Mouse (Mus musculus): ENCODE data around the gene Dnajc1. TPM values are rescaled to one million over a fixed set of nuclear protein-coding genes. Genes with fewer than 3 reads are reported as not detected.

The Dnajc1 gene
- total and polyA plus RNA-seq, 2 experiments, result 9.3 to 17.2 TPM

- 94% methylated on average over 7 of the region's 7 CpGs for WGBS
- TF ChIP-seq POLR2A (IDR thresholded peaks at IDR 0.05; ENCODE audit: extremely low read depth, insufficient read depth, low read length), result no peak
- no peak for TF ChIP-seq CTCF (IDR thresholded peaks at IDR 0.05; ENCODE audit: low read depth, low read length)
- H3K27me3 ChIP-seq (ENCODE audit: control insufficient read depth, insufficient read depth, low read length), result no peaks in the 10 kb centered on the region
- no peak overlapping the region for H3K4me3 ChIP-seq (ENCODE audit: insufficient read depth, low read depth, low read length)
- no peak overlapping the region for H3K27ac ChIP-seq (replicated peaks; ENCODE audit: insufficient read depth, low read depth, low read length)
- DNase-seq (ENCODE audit: extremely low read depth, low read depth, low spot score), result no peak
- H3K79me2 ChIP-seq (ENCODE audit: control insufficient read depth, insufficient read depth, low read length), result peaks cover 7% of the 10 kb centered on the region; the same call in 1 of the 2 replicates
- H3K36me3 ChIP-seq (ENCODE audit: control insufficient read depth, insufficient read depth, low read length), result no peaks in the 10 kb centered on the region; the same call in 1 of the 2 replicates
- no peaks in the 10 kb centered on the region for H3K4me1 ChIP-seq (ENCODE audit: control insufficient read depth, insufficient read depth, low read length)
- H3K9ac ChIP-seq (ENCODE audit: low read depth, low read length), result no peak overlapping the region
Measured at GRCm38 (mm10) chr2:18317503-18318281, 74.9 kb downstream of the Dnajc1 start.

GRCm38 (mm10) chr2:18316909-18317308 is 75.7 kb downstream of the Dnajc1 start:
- Histone ChIP-seq H3K27me3 (ENCODE audit: control insufficient read depth, insufficient read depth, low read length) (no peaks in the 10 kb centered on the region), H3K79me2 (ENCODE audit: control insufficient read depth, insufficient read depth, low read length) (peaks cover 5% of the 10 kb centered on the region; the same call in 1 of the 2 replicates), H3K4me1 (ENCODE audit: control insufficient read depth, insufficient read depth, low read length) (no peaks in the 10 kb centered on the region), H3K27ac (replicated peaks; ENCODE audit: insufficient read depth, low read depth, low read length) (no peak overlapping the region), H3K9ac (ENCODE audit: low read depth, low read length) (no peak overlapping the region), H3K36me3 (ENCODE audit: control insufficient read depth, insufficient read depth, low read length) (no peaks in the 10 kb centered on the region; the same call in 1 of the 2 replicates), H3K4me3 (ENCODE audit: insufficient read depth, low read depth, low read length) (no peak overlapping the region)
- 88% methylated on average over 2 of the region's 2 CpGs for WGBS
- DNase-seq (ENCODE audit: extremely low read depth, low read depth, low spot score), result no peak
- TF ChIP-seq CTCF (IDR thresholded peaks at IDR 0.05; ENCODE audit: low read depth, low read length) (no peak), POLR2A (IDR thresholded peaks at IDR 0.05; ENCODE audit: extremely low read depth, insufficient read depth, low read length) (no peak)

- Histone ChIP-seq H3K9ac (ENCODE audit: low read depth, low read length) (no peak overlapping the region), H3K36me3 (ENCODE audit: control insufficient read depth, insufficient read depth, low read length) (peaks cover 3% of the 10 kb centered on the region), H3K27me3 (ENCODE audit: control insufficient read depth, insufficient read depth, low read length) (no peaks in the 10 kb centered on the region), H3K4me3 (ENCODE audit: insufficient read depth, low read depth, low read length) (no peak overlapping the region), H3K4me1 (ENCODE audit: control insufficient read depth, insufficient read depth, low read length) (no peaks in the 10 kb centered on the region), H3K27ac (replicated peaks; ENCODE audit: insufficient read depth, low read depth, low read length) (no peak overlapping the region), H3K79me2 (ENCODE audit: control insufficient read depth, insufficient read depth, low read length) (no peaks in the 10 kb centered on the region)
- WGBS, result 99% methylated on average over 4 of the region's 4 CpGs
- no peak for DNase-seq (ENCODE audit: extremely low read depth, low read depth, low spot score)
- no peak for TF ChIP-seq POLR2A (IDR thresholded peaks at IDR 0.05; ENCODE audit: extremely low read depth, insufficient read depth, low read length)
- TF ChIP-seq CTCF (IDR thresholded peaks at IDR 0.05; ENCODE audit: low read depth, low read length), result no peak
Measured at GRCm38 (mm10) chr2:18310261-18311104, 82.1 kb downstream of the Dnajc1 start.

- 89% methylated on average over 7 of the region's 7 CpGs for WGBS
- no peak overlapping the region for H3K9ac ChIP-seq (ENCODE audit: low read depth, low read length)
- DNase-seq (ENCODE audit: extremely low read depth, low read depth, low spot score), result no peak
Measured at GRCm38 (mm10) chr2:18307440-18308305, 85.0 kb downstream of the Dnajc1 start.

GRCm38 (mm10) chr2:18300949-18301348 is 91.7 kb downstream of the Dnajc1 start:
- H3K27ac ChIP-seq (replicated peaks; ENCODE audit: insufficient read depth, low read depth, low read length), result no peak overlapping the region
- TF ChIP-seq POLR2A (IDR thresholded peaks at IDR 0.05; ENCODE audit: extremely low read depth, insufficient read depth, low read length) (no peak), CTCF (IDR thresholded peaks at IDR 0.05; ENCODE audit: low read depth, low read length) (no peak)
- H3K9ac ChIP-seq (ENCODE audit: low read depth, low read length), result no peak overlapping the region
- 91% methylated on average over 3 of the region's 3 CpGs for WGBS
- no peak for DNase-seq (ENCODE audit: extremely low read depth, low read depth, low spot score)
- H3K4me3 ChIP-seq (ENCODE audit: insufficient read depth, low read depth, low read length), result no peak overlapping the region
- peaks cover 8% of the 10 kb centered on the region for H3K36me3 ChIP-seq (ENCODE audit: control insufficient read depth, insufficient read depth, low read length)
- H3K27me3 ChIP-seq (ENCODE audit: control insufficient read depth, insufficient read depth, low read length), result no peaks in the 10 kb centered on the region
- no peaks in the 10 kb centered on the region for H3K79me2 ChIP-seq (ENCODE audit: control insufficient read depth, insufficient read depth, low read length)
- no peaks in the 10 kb centered on the region for H3K4me1 ChIP-seq (ENCODE audit: control insufficient read depth, insufficient read depth, low read length)

More at GRCm38 (mm10) chr2:18307440-18308305, 85.0 kb downstream of the Dnajc1 start:
- TF ChIP-seq CTCF (IDR thresholded peaks at IDR 0.05; ENCODE audit: low read depth, low read length) (no peak), POLR2A (IDR thresholded peaks at IDR 0.05; ENCODE audit: extremely low read depth, insufficient read depth, low read length) (no peak)
- H3K4me1 ChIP-seq (ENCODE audit: control insufficient read depth, insufficient read depth, low read length), result no peaks in the 10 kb centered on the region
- H3K27me3 ChIP-seq (ENCODE audit: control insufficient read depth, insufficient read depth, low read length), result no peaks in the 10 kb centered on the region
- no peak overlapping the region for H3K27ac ChIP-seq (replicated peaks; ENCODE audit: insufficient read depth, low read depth, low read length)
- H3K4me3 ChIP-seq (ENCODE audit: insufficient read depth, low read depth, low read length), result no peak overlapping the region
- peaks cover 3% of the 10 kb centered on the region for H3K36me3 ChIP-seq (ENCODE audit: control insufficient read depth, insufficient read depth, low read length)
- H3K79me2 ChIP-seq (ENCODE audit: control insufficient read depth, insufficient read depth, low read length), result no peaks in the 10 kb centered on the region

Measured in liver, adult 2 months (tissue).